Mouse (Mus musculus): ENCODE results near the gene Kpna4.

DNA sequence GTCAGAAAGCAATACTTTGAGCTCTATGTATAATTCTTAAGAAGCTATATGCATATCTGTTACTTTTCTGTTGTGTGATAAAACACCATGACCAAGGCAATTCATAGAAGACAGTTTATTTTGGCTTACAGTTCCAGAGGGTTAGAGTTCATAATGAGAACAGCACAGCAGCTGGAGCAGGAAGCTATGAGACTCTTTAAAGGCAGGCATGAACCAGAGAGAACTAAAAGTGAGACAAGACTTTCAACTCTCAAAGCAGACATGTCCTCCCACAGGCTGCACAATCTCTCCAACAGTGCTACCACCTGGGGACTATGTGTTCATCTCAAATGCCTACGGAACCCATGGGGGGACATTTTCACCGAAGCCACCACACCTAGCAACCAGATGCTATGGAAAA is 86.8 kb downstream of the Kpna4 start:
- TF ChIP-seq USF1 (IDR thresholded peaks at IDR 0.05; ENCODE audit: low read depth) (no peak), CTCF (IDR thresholded peaks at IDR 0.05; ENCODE audit: control insufficient read depth, insufficient read depth, insufficient read length) (no peak), MYOD1 (IDR thresholded peaks at IDR 0.05; ENCODE audit: control insufficient read depth, insufficient read length, low read depth) (no peak), MAX (IDR thresholded peaks at IDR 0.05) (no peak), FOSL1 (IDR thresholded peaks at IDR 0.05; ENCODE audit: insufficient read depth, low read length, poor library complexity, severe bottlenecking) (no peak)
